Mouse (Mus musculus): ENCODE results near the gene Cops7a.

The Cops7a gene

DNA sequence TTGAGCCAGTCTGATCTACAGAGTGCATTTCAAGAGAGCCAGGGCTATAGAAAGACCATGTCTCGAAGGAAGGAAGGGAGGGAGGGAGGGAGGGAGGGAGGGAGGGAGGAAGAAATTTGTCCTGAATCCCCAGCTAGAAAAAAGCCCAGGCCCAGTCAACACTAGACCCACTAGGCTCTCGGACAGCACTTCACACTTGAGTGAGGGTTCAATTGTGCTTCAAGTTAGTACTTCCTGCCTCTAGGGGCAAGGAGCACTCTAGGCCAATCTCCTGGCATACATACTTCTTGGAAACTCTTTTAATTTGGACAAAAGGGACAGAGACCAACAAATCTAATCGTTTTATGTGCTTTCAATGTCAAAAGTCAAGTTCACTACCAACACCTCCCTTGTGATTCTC lies 7.2 kb downstream of the Cops7a start:
- no peak for DNase-seq (ENCODE audit: low spot score)

DNA sequence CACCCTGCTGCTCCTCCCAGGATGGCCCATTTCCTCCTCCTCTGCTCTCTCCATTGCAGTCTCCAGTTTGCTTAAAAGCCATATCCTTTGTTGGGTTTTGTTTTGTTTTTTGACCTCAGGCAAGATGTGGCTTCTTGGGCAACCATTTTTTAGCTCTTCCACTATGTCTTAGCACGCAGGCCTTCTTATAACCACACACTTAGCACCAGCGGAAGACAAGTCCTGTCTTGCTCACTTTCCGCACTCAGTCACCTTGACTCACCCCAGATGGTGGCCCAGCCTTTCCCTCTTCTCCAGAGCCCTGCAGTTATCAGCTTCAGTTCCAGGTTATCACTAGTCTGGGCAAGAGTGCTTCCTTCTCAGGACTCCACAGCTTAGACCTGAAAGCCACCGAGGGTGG lies 10.1 kb downstream of the Cops7a start:
- DNase-seq (ENCODE audit: low spot score): no peak

- DNase-seq (ENCODE audit: low spot score): no peak
Measured at GRCm38 (mm10) chr6:124953991-124954715, 11.2 kb downstream of the Cops7a start.

DNA sequence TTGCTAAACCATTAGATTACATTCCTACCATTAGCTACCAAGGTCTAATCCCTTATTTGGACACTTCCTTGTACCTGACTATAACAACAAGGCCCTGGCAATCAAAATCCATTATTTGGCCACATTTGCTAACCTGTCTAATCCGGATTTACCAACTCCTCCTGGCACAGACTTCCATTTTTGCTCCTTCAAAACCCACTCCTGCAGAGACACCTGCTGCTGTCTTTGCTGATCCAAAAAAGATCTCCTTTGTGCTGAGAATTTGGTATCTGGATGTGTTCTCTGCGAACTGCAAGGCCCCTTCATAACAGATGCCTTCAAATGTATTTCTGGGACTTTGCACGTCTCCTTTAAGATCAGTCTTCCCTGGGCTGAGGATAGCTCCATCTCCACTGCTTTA lies 21.8 kb downstream of the Cops7a start:
- DNase-seq (ENCODE audit: low spot score): no peak

DNA sequence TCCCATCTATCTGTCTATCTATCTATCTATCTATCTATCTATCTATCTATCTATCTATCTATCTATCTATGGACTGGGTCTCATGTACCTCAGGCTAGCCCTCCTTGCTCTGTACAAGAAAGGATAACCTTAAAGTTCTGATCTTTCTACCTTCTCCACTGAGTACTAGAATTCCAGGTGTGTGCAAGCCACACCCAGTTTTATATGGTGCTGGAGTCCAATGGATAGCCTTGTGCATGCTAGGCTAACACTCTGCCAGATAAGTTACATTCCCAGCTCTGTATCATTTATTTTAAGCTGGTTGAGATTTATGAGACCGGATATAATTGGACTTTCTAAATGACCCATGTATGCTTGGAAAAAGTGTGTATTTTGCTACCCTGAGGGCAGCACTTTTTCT lies 23.7 kb downstream of the Cops7a start:
- no peak for DNase-seq (ENCODE audit: low spot score)

DNA sequence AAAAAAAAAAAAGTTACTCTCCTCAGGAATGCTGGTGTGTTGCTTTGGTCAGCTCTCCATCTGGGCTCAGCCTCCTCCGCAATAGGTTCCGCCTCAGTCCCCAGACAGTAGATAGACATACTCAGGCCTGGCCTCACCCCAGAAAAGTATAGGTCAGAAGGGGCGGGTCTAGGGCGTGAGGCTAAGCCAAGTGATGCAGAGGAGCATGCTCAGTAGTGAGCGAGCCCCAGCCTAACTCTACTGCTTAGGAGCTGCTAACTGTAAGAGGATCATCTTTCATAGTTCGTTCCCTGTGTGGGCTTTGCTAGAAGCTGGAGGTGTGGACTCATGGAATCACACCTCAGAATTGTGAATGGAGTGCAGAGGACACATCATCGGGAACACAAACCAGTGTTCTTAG lies 26.8 kb downstream of the Cops7a start:
- no peak for DNase-seq (ENCODE audit: low spot score)

GRCm38 (mm10) chr6:124937493-124937892 lies 27.8 kb downstream of the Cops7a start:
- DNase-seq (ENCODE audit: low spot score): no peak

DNA sequence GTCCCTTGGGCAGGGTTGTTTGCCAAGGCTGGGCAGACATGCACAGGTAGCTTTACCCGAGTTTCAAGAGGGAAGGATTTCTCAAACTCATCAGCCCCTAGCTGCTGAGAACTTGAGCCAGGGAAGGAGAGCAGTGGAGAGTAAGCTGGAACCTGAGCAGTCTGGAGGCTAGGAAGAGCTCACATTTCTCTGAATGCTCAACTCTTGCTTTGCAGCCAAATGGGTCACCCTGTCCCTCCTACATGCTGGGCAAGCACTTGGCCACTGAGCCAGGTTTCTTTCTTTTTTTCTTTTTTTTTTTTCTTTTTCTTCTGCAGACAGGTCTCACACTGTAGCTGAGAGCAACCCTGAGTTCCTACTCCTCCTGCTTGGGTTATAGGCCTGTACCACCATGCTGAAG lies 28.7 kb downstream of the Cops7a start:
- DNase-seq (ENCODE audit: low spot score): no peak

DNA sequence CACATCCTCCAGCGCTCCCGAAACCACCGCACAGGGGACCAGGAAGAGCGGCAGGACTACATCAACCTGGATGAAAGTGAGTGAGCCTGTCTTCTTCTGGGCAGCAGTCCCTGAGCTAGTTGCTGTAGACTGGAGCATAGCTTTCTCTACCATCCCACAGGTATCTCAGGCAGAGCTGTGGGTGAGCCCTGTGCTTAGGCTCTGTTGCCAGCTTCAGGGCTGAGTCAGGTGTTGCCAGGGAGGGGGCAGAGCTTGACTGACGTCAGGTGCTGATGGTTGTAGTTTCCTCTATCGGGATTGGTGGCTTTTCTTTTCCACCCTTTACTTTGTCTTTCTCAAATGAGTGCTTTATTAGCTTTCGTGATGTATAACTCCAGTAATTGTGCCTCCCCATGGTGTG lies 30.7 kb downstream of the Cops7a start:
- no peak for DNase-seq (ENCODE audit: low spot score)

DNA sequence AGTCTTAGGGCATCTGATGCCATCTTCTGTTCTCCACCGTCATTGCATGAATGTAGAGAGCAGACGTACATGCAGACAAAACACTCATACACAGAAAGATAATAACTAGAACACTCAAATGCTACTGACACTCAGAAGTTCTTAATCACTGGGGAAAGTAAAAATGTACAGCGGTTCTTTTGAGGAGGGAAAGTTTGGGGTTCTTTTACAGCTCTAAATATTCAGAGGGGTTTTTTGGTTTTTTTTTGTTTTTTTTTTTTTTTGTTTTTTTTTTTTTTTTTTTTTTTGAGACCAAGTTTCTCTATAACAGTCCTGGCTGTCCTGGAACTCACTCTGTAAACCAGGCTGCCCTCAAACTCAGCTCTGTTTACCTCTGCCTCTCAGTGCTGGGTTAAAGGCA lies 32.2 kb downstream of the Cops7a start:
- DNase-seq (ENCODE audit: low spot score): no peak

- no peak for DNase-seq (ENCODE audit: low spot score)
Measured at GRCm38 (mm10) chr6:124932314-124932695, 33.0 kb downstream of the Cops7a start.

DNA sequence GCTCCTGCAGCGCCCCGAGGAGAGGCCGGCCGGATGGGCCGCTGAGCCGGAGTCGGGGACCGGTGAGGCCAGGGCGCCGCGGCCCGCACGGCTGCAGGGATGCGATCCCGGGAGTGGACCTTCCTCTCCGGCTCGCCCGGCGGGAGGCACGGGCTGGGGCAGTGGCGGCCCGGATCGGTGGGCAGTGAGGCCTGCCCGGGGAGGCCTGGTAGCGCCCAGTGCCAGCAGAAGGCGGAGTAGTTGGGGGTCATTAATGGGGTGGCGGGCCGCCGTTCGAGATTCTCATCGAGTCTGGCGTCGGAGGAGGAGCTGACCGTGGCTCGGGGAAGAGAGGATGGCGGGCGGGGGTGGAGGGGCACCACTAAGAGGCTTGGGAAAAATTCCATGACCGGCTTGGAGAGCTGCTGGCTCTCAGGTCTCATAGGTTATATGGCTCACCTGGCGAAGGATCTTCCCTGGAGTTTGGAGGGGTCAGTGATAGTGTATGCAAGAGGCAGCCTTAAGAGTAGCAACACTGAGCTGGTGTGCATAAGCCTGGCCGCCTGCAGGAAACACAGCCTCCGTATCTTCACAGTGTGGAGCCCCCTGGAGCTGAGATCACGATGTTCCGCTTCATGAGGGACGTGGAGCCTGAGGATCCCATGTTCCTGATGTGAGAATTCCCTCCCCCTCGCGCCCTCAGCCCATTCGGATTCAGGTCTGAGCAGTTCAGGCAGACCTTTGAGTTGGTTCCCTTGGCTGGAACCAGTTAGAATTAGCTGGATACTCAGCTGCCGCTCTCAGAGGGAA lies 33.6 kb downstream of the Cops7a start:
- peak; percentile 62 for DNase-seq (ENCODE audit: low spot score)

DNA sequence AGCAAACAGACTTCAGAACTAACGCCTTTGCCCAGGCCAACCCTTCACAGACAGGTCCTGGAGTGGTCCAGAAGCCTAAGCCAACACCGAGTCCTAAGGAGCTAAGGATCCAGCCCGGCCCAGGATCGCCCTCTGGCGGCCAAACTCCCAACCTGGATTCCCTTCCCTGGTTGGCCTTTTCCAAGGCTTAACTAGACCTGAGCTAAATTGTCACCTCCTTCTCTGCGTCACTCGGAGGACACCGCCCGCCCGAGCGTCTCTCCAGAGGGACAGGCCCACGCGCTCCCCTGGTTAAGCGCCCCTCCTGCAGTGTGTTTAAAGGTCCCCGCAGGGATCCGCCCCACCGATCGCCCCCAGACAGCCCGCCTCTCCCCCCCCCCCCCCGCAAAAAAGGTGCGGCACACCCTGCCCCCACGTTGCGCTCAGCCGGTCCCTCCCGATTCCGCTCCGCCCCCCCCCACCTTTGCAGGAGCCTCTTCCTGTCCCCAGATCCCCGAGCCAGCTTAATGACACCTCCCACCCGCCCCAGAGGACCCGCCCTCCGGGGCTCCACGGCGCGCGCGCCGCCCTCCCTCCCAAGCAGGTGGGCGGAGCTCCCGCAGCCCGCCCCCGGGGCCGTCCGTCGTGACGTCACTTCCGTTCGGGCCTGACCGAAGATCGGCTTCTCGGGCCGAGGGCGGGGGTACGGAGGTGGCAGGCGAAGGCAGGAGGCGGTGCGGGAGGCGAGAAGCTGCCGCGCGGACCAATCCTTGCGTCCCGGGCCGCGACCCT lies 34.4 kb downstream of the Cops7a start, which contains the start of gene Mlf2:
Gene Mlf2, plus strand, starts transcription at position 633 of the 771 bp plus-strand sequence.
- DNase-seq (ENCODE audit: low spot score): peak; percentile 98

GRCm38 (mm10) chr6:124930231-124930630 lies 35.1 kb downstream of the Cops7a start:
- peak; percentile 32 for DNase-seq (ENCODE audit: low spot score)

- no peak for DNase-seq (ENCODE audit: low spot score)
Measured at GRCm38 (mm10) chr6:124925941-124926340, 39.4 kb downstream of the Cops7a start.

- no peak for DNase-seq (ENCODE audit: low spot score)
Measured at GRCm38 (mm10) chr6:124925173-124925793, 40.1 kb downstream of the Cops7a start.

DNA sequence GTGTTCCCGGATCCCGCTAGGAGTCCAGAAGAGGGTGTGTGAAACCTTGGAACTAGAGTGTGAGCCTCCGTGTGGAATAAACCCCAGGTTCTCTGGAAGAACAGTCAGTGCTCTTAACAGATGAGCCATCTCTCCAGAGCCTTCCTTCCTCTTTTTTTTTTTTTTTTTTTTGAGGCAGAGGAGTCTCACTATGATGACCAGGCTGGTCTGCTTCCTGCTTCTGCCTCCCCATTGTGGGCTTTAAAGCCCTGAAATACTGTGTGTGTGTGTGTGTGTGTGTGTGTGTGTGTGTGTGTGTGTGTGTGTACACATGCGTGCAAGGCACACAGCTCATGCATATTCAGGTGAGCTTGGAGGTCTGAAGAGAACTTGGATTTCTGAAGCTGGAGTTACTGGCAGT lies 43.8 kb downstream of the Cops7a start:
- no peak for DNase-seq (ENCODE audit: low spot score)

- DNase-seq (ENCODE audit: low spot score): no peak
Measured at GRCm38 (mm10) chr6:124920318-124921085, 44.8 kb downstream of the Cops7a start.

- DNase-seq (ENCODE audit: low spot score): peak; percentile 99
Measured at GRCm38 (mm10) chr6:124919695-124920317, 45.5 kb downstream of the Cops7a start, which contains the start of gene Ptms. Gene Ptms (minus strand): TSS chr6:124920103.

GRCm38 (mm10) chr6:124918890-124919627 lies 46.3 kb downstream of the Cops7a start:
- no peak for DNase-seq (ENCODE audit: low spot score)
